Comparison of ENCODE assay signal across 9 mouse cellular contexts in the genomic region with DNA sequence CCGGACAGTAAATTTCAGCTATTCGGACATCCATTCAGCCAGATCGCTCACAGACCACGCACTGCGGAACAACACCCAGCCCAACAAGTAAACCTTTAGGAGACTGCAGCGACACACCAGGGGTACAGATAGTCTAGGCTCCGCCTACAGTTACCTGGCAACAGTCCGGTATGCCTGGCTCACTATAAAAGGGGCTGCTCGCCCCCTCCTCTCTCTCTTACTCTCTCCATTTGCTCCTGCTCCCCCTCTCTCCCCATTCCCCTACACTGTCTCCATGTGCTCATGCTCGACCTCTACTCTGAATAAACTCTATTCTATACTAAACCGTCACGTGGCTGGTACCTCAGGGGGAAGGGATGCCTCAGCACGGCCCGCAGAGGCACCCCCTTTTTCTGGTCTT.
DNase-seq lines count a peak whose midpoint lies in the region; ATAC-seq and TF ChIP-seq lines count a peak whose summit lies in the region.
"Had no signal": no experiment of that assay in that cellular context is flagged by ENCODE, and none has a peak within 500 bp of the region (broad histone marks: within the 10 kb centered on the region; RNA-seq: fewer than 3 reads in every experiment).

No protein-coding gene starts in this region.

- no peak overlapping the region for H3K9ac ChIP-seq in heart, embryonic 11.5 days (ENCODE audit: low read depth, low read length)
- H3K9ac ChIP-seq in forebrain, embryonic 15.5 days (replicated peaks): peak overlapping the region; percentile 29
- no peak overlapping the region for H3K9ac ChIP-seq in limb, embryonic 14.5 days (ENCODE audit: low read depth, low read length, severe bottlenecking)

- H3K4me1 ChIP-seq in heart, embryonic 11.5 days (ENCODE audit: control insufficient read depth, insufficient read depth, low read length): no peaks in the 10 kb centered on the region
- H3K4me1 ChIP-seq in cortical plate, adult 2 months (ENCODE audit: control insufficient read depth, insufficient read depth, low read length): no peaks in the 10 kb centered on the region
- H3K4me1 ChIP-seq in forebrain, embryonic 15.5 days: peaks cover 29% of the 10 kb centered on the region
- H3K4me1 ChIP-seq in limb, embryonic 14.5 days (ENCODE audit: control insufficient read depth, insufficient read depth, low read length): peaks cover 10% of the 10 kb centered on the region

- H3K27ac ChIP-seq in heart, embryonic 11.5 days (ENCODE audit: low read depth, low read length): no peak overlapping the region
- H3K27ac ChIP-seq in cortical plate, adult 2 months (ENCODE audit: insufficient read depth, low read length): no peak overlapping the region
- H3K27ac ChIP-seq in forebrain, embryonic 15.5 days (replicated peaks): peak overlapping the region; percentile 35; the same call in 1 of the 2 replicates
- no peak overlapping the region for H3K27ac ChIP-seq in limb, embryonic 14.5 days (replicated peaks; ENCODE audit: low read depth, low read length)

- intact Hi-C loops in heart, postnatal 36 days (cut with DNase I): no loop called here
- intact Hi-C loops in left cerebral cortex, postnatal 25 days (cut with DNase I): no loop called here

- ATAC-seq in heart, embryonic 11.5 days (replicated peaks; ENCODE audit: insufficient number of reproducible peaks, low FRiP score, low TSS enrichment): no peak
- peak; percentile 67 for ATAC-seq in forebrain, embryonic 15.5 days (replicated peaks)
- no peak for ATAC-seq in limb, embryonic 14.5 days (ENCODE audit: low FRiP score, low read depth)

- H3K36me3 ChIP-seq in heart, embryonic 11.5 days (ENCODE audit: control insufficient read depth, insufficient read depth, low read length): no peaks in the 10 kb centered on the region
- H3K36me3 ChIP-seq in forebrain, embryonic 15.5 days: no peaks in the 10 kb centered on the region
- no peaks in the 10 kb centered on the region for H3K36me3 ChIP-seq in limb, embryonic 14.5 days (ENCODE audit: control insufficient read depth, insufficient read depth, low read length)

- no peaks in the 10 kb centered on the region for H3K9me3 ChIP-seq in heart, embryonic 11.5 days (replicated peaks; ENCODE audit: control insufficient read depth, low read length)
- no peaks in the 10 kb centered on the region for H3K9me3 ChIP-seq in forebrain, embryonic 15.5 days
- no peaks in the 10 kb centered on the region for H3K9me3 ChIP-seq in limb, embryonic 14.5 days (ENCODE audit: control insufficient read depth, low read length)

- DNase-seq in heart, postnatal 36 days: no peak
- DNase-seq in limb, embryonic 14.5 days (ENCODE audit: low spot score): no peak
- DNase-seq in adrenal gland, postnatal 4 days (ENCODE audit: low spot score in 2 of 2): no peak
- no peak for DNase-seq in right cerebral cortex, adult 2 months (ENCODE audit: low spot score in 2 of 2)
- DNase-seq in left cerebral cortex, postnatal 25 days (ENCODE audit: low spot score in 2 of 2): no peak
- DNase-seq: lung, postnatal 36 days had no signal

- H3K4me3 ChIP-seq in heart, embryonic 11.5 days (ENCODE audit: low read depth, low read length): no peak overlapping the region
- H3K4me3 ChIP-seq in cortical plate, adult 2 months (ENCODE audit: insufficient read depth, low read length): peak overlapping the region; percentile 15; the same call in 1 of the 2 replicates
- H3K4me3 ChIP-seq in forebrain, embryonic 15.5 days: peak overlapping the region; percentile 27
- peak overlapping the region; percentile 21 for H3K4me3 ChIP-seq in limb, embryonic 14.5 days (replicated peaks; ENCODE audit: low read length)

- H3K27me3 ChIP-seq in heart, embryonic 11.5 days (ENCODE audit: control insufficient read depth, insufficient read depth, low read length): peaks cover 64% of the 10 kb centered on the region
- no peaks in the 10 kb centered on the region for H3K27me3 ChIP-seq in forebrain, embryonic 15.5 days
- peaks cover 9% of the 10 kb centered on the region for H3K27me3 ChIP-seq in limb, embryonic 14.5 days (ENCODE audit: control insufficient read depth, insufficient read depth, low read length)

- WGBS in heart, embryonic 11.5 days (ENCODE audit: insufficient replicate concordance): 4% methylated on average over 14 of the region's 14 CpGs
- 3% methylated on average over 14 of the region's 14 CpGs for WGBS in forebrain, embryonic 15.5 days
- WGBS in limb, embryonic 14.5 days: 2% methylated on average over 14 of the region's 14 CpGs

- TF ChIP-seq CTCF in cortical plate, adult 2 months (IDR thresholded peaks at IDR 0.05; ENCODE audit: extremely low read depth, insufficient read depth, low read length): no peak

- no peak for TF ChIP-seq POLR2A in cortical plate, adult 2 months (IDR thresholded peaks at IDR 0.05; ENCODE audit: extremely low read depth, insufficient read depth, low read length)
- TF ChIP-seq POLR2A in limb, embryonic 14.5 days (IDR thresholded peaks at IDR 0.05; ENCODE audit: borderline replicate concordance, extremely low read depth, insufficient read depth, insufficient read length): no peak

- H3K4me2 ChIP-seq in heart, embryonic 11.5 days: peak overlapping the region; percentile 36
- H3K4me2 ChIP-seq in forebrain, embryonic 15.5 days (replicated peaks): peak overlapping the region; percentile 46
- H3K4me2 ChIP-seq in limb, embryonic 14.5 days (replicated peaks; ENCODE audit: low read depth, low read length, severe bottlenecking): peak overlapping the region; percentile 39
